Mouse (Mus musculus): ENCODE data around the gene Ulk3. TPM values are rescaled to one million over a fixed set of nuclear protein-coding genes. Genes with fewer than 3 reads are reported as not detected.

Gene Ulk3
- total and polyA plus RNA-seq, 3 experiments = 5.7 to 19.1 (median 6.7) TPM

GRCm38 (mm10) chr9:57624295-57624694 lies 35.0 kb downstream of the Ulk3 start:
- Histone ChIP-seq H3K36me3 (ENCODE audit: control insufficient read depth, insufficient read depth, low read length) (no peaks in the 10 kb centered on the region), H3K4me1 (ENCODE audit: control insufficient read depth, insufficient read depth, low read length) (no peaks in the 10 kb centered on the region; the same call in 1 of the 2 replicates), H3K9ac (ENCODE audit: low read depth, low read length) (no peak overlapping the region), H3K27me3 (ENCODE audit: control insufficient read depth, insufficient read depth, low read length) (no peaks in the 10 kb centered on the region), H3K79me2 (replicated peaks; ENCODE audit: control insufficient read depth, insufficient read depth, low read length) (no peaks in the 10 kb centered on the region), H3K4me3 (no peak overlapping the region), H3K27ac (no peak overlapping the region)
- DNase-seq = no peak
- intact Hi-C loops (cut with DNase I) = no loop called here
- 81% methylated on average over 7 of the region's 7 CpGs for WGBS
- TF ChIP-seq CTCF (IDR thresholded peaks at IDR 0.05) (no peak), EP300 (IDR thresholded peaks at IDR 0.05; ENCODE audit: insufficient read depth, low read depth, low read length) (no peak), POLR2A (IDR thresholded peaks at IDR 0.05; ENCODE audit: insufficient read depth, low read depth, low read length) (no peak)

GRCm38 (mm10) chr9:57625674-57626500 lies 36.6 kb downstream of the Ulk3 start:
- no peaks in the 10 kb centered on the region for H3K4me1 ChIP-seq (ENCODE audit: control insufficient read depth, insufficient read depth, low read length)
- no peaks in the 10 kb centered on the region for H3K36me3 ChIP-seq (ENCODE audit: control insufficient read depth, insufficient read depth, low read length)
- H3K4me3 ChIP-seq = no peak overlapping the region
- 78% methylated on average over 15 of the region's 15 CpGs for WGBS
- H3K27ac ChIP-seq = no peak overlapping the region
- intact Hi-C loops (cut with DNase I) = no loop called here
- no peaks in the 10 kb centered on the region for H3K27me3 ChIP-seq (ENCODE audit: control insufficient read depth, insufficient read depth, low read length)
- H3K9ac ChIP-seq (ENCODE audit: low read depth, low read length) = no peak overlapping the region
- no peak for DNase-seq
- H3K79me2 ChIP-seq (replicated peaks; ENCODE audit: control insufficient read depth, insufficient read depth, low read length) = no peaks in the 10 kb centered on the region
- TF ChIP-seq EP300 (IDR thresholded peaks at IDR 0.05; ENCODE audit: insufficient read depth, low read depth, low read length) = no peak
- TF ChIP-seq CTCF (IDR thresholded peaks at IDR 0.05) = no peak
- no peak for TF ChIP-seq POLR2A (IDR thresholded peaks at IDR 0.05; ENCODE audit: insufficient read depth, low read depth, low read length)

DNA sequence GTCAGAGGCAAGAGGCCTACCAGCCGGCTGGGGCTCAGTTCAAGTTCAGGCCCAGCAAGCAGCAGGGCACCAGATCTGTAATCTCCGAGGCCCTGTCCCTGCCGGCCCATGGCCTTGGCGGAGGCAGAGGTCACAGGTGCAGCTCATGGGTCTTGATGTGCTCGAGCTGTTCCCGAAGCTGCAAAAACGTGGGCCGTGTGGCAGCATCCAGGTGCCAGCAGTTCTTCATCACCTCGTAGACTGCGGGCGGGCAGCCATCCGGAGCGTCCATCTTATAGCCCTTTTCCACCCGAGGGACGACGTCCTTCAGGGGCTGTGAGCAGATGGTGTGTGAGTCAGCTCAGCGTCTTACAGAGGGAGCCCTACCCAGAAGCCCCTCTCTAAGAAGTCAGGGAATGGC lies 37.9 kb downstream of the Ulk3 start:
- Histone ChIP-seq H3K27ac (no peak overlapping the region), H3K79me2 (replicated peaks; ENCODE audit: control insufficient read depth, insufficient read depth, low read length) (0 out of 2 replicates have a peak, but pooled peaks cover under 1% of the 10 kb centered on the region), H3K27me3 (ENCODE audit: control insufficient read depth, insufficient read depth, low read length) (no peaks in the 10 kb centered on the region), H3K36me3 (ENCODE audit: control insufficient read depth, insufficient read depth, low read length) (no peaks in the 10 kb centered on the region), H3K4me3 (no peak overlapping the region), H3K4me1 (ENCODE audit: control insufficient read depth, insufficient read depth, low read length) (no peaks in the 10 kb centered on the region), H3K9ac (ENCODE audit: low read depth, low read length) (no peak overlapping the region)
- no peak for DNase-seq
- intact Hi-C loops (cut with DNase I) = no loop called here
- TF ChIP-seq POLR2A (IDR thresholded peaks at IDR 0.05; ENCODE audit: insufficient read depth, low read depth, low read length) = no peak
- no peak for TF ChIP-seq CTCF (IDR thresholded peaks at IDR 0.05)
- TF ChIP-seq EP300 (IDR thresholded peaks at IDR 0.05; ENCODE audit: insufficient read depth, low read depth, low read length) = no peak
- WGBS = 88% methylated on average over 17 of the region's 17 CpGs

DNA sequence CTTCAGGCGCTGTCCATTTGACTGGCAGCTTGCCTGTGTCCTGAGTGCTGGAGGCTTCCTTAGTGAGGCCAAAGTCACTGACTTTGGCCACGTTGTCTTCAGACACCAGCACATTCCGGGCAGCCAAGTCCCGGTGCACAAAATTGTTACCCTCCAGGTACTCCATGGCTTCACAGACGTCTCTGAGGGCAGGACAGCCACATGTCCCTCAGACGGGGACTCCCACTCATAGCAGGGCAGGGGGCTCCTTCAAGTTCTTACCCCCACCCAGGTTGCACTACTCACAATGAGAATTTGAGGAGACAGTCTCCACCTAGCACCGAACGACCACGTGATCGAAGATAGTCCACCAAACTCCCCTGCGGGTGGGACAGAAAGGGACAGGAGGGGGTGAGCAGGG lies 38.6 kb downstream of the Ulk3 start:
- no peak overlapping the region for H3K4me3 ChIP-seq
- WGBS = 91% methylated on average over 11 of the region's 11 CpGs
- intact Hi-C loops (cut with DNase I) = no loop called here
- no peak overlapping the region for H3K27ac ChIP-seq
- H3K36me3 ChIP-seq (ENCODE audit: control insufficient read depth, insufficient read depth, low read length) = no peaks in the 10 kb centered on the region
- H3K4me1 ChIP-seq (ENCODE audit: control insufficient read depth, insufficient read depth, low read length) = no peaks in the 10 kb centered on the region
- peaks cover 2% of the 10 kb centered on the region; the same call in 1 of the 2 replicates for H3K79me2 ChIP-seq (replicated peaks; ENCODE audit: control insufficient read depth, insufficient read depth, low read length)
- H3K9ac ChIP-seq (ENCODE audit: low read depth, low read length) = no peak overlapping the region
- no peak for DNase-seq
- TF ChIP-seq POLR2A (IDR thresholded peaks at IDR 0.05; ENCODE audit: insufficient read depth, low read depth, low read length) (no peak), EP300 (IDR thresholded peaks at IDR 0.05; ENCODE audit: insufficient read depth, low read depth, low read length) (no peak), CTCF (IDR thresholded peaks at IDR 0.05) (no peak)
- H3K27me3 ChIP-seq (ENCODE audit: control insufficient read depth, insufficient read depth, low read length) = no peaks in the 10 kb centered on the region

DNA sequence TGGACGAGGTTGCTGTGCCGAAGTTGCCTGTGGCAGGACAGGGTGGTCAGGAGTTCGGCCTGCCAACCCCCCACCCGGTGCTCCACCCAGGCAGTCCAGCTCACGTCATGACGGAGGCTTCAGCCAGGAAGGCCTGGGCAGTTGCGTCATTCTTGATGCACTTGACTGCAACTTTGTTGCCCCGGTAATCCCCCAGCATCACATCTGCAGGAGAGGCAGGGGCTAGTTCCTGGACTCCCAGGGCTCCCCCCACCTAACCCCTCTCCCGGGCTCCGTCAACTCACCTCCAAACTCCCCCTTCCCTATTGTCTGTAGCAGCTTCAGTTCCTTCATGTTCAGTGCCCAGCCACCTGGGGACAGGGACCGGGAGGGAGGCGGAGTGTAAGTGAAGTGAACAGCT lies 39.5 kb downstream of the Ulk3 start:
- Histone ChIP-seq H3K27me3 (ENCODE audit: control insufficient read depth, insufficient read depth, low read length) (no peaks in the 10 kb centered on the region), H3K36me3 (ENCODE audit: control insufficient read depth, insufficient read depth, low read length) (no peaks in the 10 kb centered on the region), H3K27ac (no peak overlapping the region), H3K4me3 (no peak overlapping the region), H3K9ac (ENCODE audit: low read depth, low read length) (no peak overlapping the region), H3K79me2 (replicated peaks; ENCODE audit: control insufficient read depth, insufficient read depth, low read length) (peaks cover 2% of the 10 kb centered on the region; the same call in 1 of the 2 replicates), H3K4me1 (ENCODE audit: control insufficient read depth, insufficient read depth, low read length) (peaks cover 3% of the 10 kb centered on the region; the same call in 1 of the 2 replicates)
- intact Hi-C loops (cut with DNase I) = loop anchor here (1.0 kb wide), 2 partner anchors 17 to 27 kb away; no protein-coding TSS in a partner anchor
- DNase-seq = no peak
- TF ChIP-seq CTCF (IDR thresholded peaks at IDR 0.05) = no peak
- no peak for TF ChIP-seq POLR2A (IDR thresholded peaks at IDR 0.05; ENCODE audit: insufficient read depth, low read depth, low read length)
- TF ChIP-seq EP300 (IDR thresholded peaks at IDR 0.05; ENCODE audit: insufficient read depth, low read depth, low read length) = no peak
- 93% methylated on average over 12 of the region's 12 CpGs for WGBS
